ENCODE assay signal across 8 mouse cellular contexts in genomic region chr15:97970299-97970698, GRCm38 (mm10). TPM values are rescaled to one million over a fixed set of nuclear protein-coding genes. Genes with fewer than 3 reads are reported as not detected.
DNase-seq lines count a peak whose midpoint lies in the region; ATAC-seq and TF ChIP-seq lines count a peak whose summit lies in the region.
"Had no signal": no experiment of that assay in that cellular context is flagged by ENCODE, and none has a peak within 500 bp of the region (broad histone marks: within the 10 kb centered on the region; RNA-seq: fewer than 3 reads in every experiment).

No protein-coding gene starts in this region.

- no peaks in the 10 kb centered on the region for H3K27me3 ChIP-seq in kidney, adult 2 months (replicated peaks; ENCODE audit: control insufficient read depth, insufficient read depth, low read length)
- H3K27me3 ChIP-seq in kidney, embryonic 14.5 days (ENCODE audit: control insufficient read depth, insufficient read depth, low read length), result no peaks in the 10 kb centered on the region
- H3K27me3 ChIP-seq in E14TG2a.4 (ENCODE audit: insufficient read depth, low read length), result no peaks in the 10 kb centered on the region
- H3K27me3 ChIP-seq: embryonic facial prominence, embryonic 12.5 days had no signal

- 51% methylated on average over 6 of the region's 6 CpGs for WGBS in kidney, adult 2 months
- 46% methylated on average over 6 of the region's 6 CpGs for WGBS in kidney, embryonic 14.5 days

- peak; percentile 33 for DNase-seq in kidney, adult 2 months
- DNase-seq in ZHBTc4 (ENCODE audit: low read depth, low spot score), result peak; percentile 61
- peak; percentile 55 to 56 for DNase-seq in kidney, postnatal 25 days
- DNase-seq in urinary bladder, postnatal 25 days (ENCODE audit: low spot score), result no peak

- H3K9me3 ChIP-seq in kidney, embryonic 14.5 days (ENCODE audit: control insufficient read depth, low read length), result no peaks in the 10 kb centered on the region
- no peaks in the 10 kb centered on the region for H3K9me3 ChIP-seq in E14TG2a.4 (ENCODE audit: low read length)
- H3K9me3 ChIP-seq: embryonic facial prominence, embryonic 12.5 days had no signal

- no peak overlapping the region for H3K4me3 ChIP-seq in kidney, adult 2 months (ENCODE audit: insufficient read depth, low read depth, low read length)
- H3K4me3 ChIP-seq in kidney, embryonic 14.5 days (ENCODE audit: low read length), result no peak overlapping the region
- H3K4me3 ChIP-seq in E14TG2a.4 (replicated peaks; ENCODE audit: low read length), result no peak overlapping the region
- H3K4me3 ChIP-seq: embryonic facial prominence, embryonic 12.5 days had no signal

- H3K36me3 ChIP-seq in kidney, adult 2 months (ENCODE audit: control insufficient read depth, insufficient read depth, low read length), result no peaks in the 10 kb centered on the region
- H3K36me3 ChIP-seq in kidney, embryonic 14.5 days (ENCODE audit: control insufficient read depth, insufficient read depth, low read length), result no peaks in the 10 kb centered on the region
- H3K36me3 ChIP-seq in E14TG2a.4 (ENCODE audit: insufficient read depth, low read length), result peaks cover 5% of the 10 kb centered on the region; the same call in 1 of the 2 replicates

- H3K9ac ChIP-seq in kidney, embryonic 14.5 days (ENCODE audit: low read depth, low read length), result no peak overlapping the region
- H3K9ac ChIP-seq: embryonic facial prominence, embryonic 12.5 days had no signal

- no peak for TF ChIP-seq POLR2A in kidney, adult 2 months (IDR thresholded peaks at IDR 0.05; ENCODE audit: low read depth, low read length)

- no peak overlapping the region for H3K4me2 ChIP-seq in kidney, embryonic 14.5 days (replicated peaks; ENCODE audit: low read depth, low read length)
- H3K4me2 ChIP-seq: embryonic facial prominence, embryonic 12.5 days had no signal

- no peaks in the 10 kb centered on the region; the same call in 1 of the 2 replicates for H3K4me1 ChIP-seq in kidney, adult 2 months (ENCODE audit: control insufficient read depth, insufficient read depth, low read length)
- H3K4me1 ChIP-seq in kidney, embryonic 14.5 days (ENCODE audit: control insufficient read depth, insufficient read depth, low read length), result no peaks in the 10 kb centered on the region
- peaks cover 57% of the 10 kb centered on the region for H3K4me1 ChIP-seq in E14TG2a.4 (replicated peaks; ENCODE audit: low read depth, low read length)

- TF ChIP-seq CTCF in kidney, adult 2 months (conservative IDR thresholded peaks at IDR 0.05; ENCODE audit: insufficient read depth, insufficient read length, low read depth, low read length), result peak; percentile 70
- peak; percentile 75 for TF ChIP-seq CTCF in E14TG2a.4 (conservative IDR thresholded peaks at IDR 0.05; ENCODE audit: low read length)

- ATAC-seq in kidney, embryonic 14.5 days (ENCODE audit: low FRiP score, low TSS enrichment), result no peak
- no peak for ATAC-seq in inflammation-experienced regulatory T-cells, adult 6 months

- H3K27ac ChIP-seq in kidney, adult 2 months (ENCODE audit: insufficient read depth, low read depth, low read length), result no peak overlapping the region
- no peak overlapping the region for H3K27ac ChIP-seq in kidney, embryonic 14.5 days (ENCODE audit: low read depth, low read length)
- H3K27ac ChIP-seq: embryonic facial prominence, embryonic 12.5 days had no signal

RNA-seq across cellular contexts. Expression of gene Tmem106c, which starts 6.3 kb away (rescaled TPM):
- 69.4 and 74.9 TPM in 2 replicates for polyA plus RNA-seq in kidney, adult 2 months (2012; rRNA removed)
- polyA plus RNA-seq in kidney, embryonic 14.5 days (2014; fragmentation: Nextera tagmentation; extraction: Ambion mirVana), result 40.9 and 44.9 TPM in 2 replicates
- polyA plus RNA-seq in inflammation-experienced regulatory T-cells, adult 6 months (2017; shearing (Covaris generic)), result 10 to 100 TPM; 18.8 to 32.3 (median 28.5) TPM

RNA-seq across cellular contexts. Expression of gene Col2a1, which starts 34.2 kb away (rescaled TPM):
- polyA plus RNA-seq in kidney, adult 2 months (2012; rRNA removed), result 0.01 TPM in 1 of 2 replicates, not detected in the other
- 13.8 and 23.9 TPM in 2 replicates for polyA plus RNA-seq in kidney, embryonic 14.5 days (2014; fragmentation: Nextera tagmentation; extraction: Ambion mirVana)
- polyA plus RNA-seq in inflammation-experienced regulatory T-cells, adult 6 months (2017; shearing (Covaris generic)), result not detected

RNA-seq across cellular contexts. Expression of gene Vdr, which starts 59.9 kb away (rescaled TPM):
- polyA plus RNA-seq in kidney, adult 2 months (2012; rRNA removed), result 96.6 and 114 TPM in 2 replicates
- polyA plus RNA-seq in kidney, embryonic 14.5 days (2014; fragmentation: Nextera tagmentation; extraction: Ambion mirVana), result 1.4 and 2.8 TPM in 2 replicates
- polyA plus RNA-seq in inflammation-experienced regulatory T-cells, adult 6 months (2017; shearing (Covaris generic)), result 1 to 10 TPM in 2 of 3 experiments, under 1 TPM in 1; 0.16 to 2.8 (median 2.1) TPM

Comparison
In these comparisons a context has a peak if more than half of its experiments do, and no peak if none do; other contexts are left out.
1. RNA of gene Col2a1, which starts 34.2 kb away (polyA plus RNA-seq): 13.8 to 23.9 TPM in kidney, embryonic 14.5 days; 0.01 TPM in kidney, adult 2 months and not detected in inflammation-experienced regulatory T-cells, adult 6 months; every median in the first group is over 10 times any median in the second.
2. RNA of gene Vdr, which starts 59.9 kb away (polyA plus RNA-seq): 96.6 to 114 TPM in kidney, adult 2 months; 1.4 to 2.8 TPM in kidney, embryonic 14.5 days and 0.16 to 2.8 TPM in inflammation-experienced regulatory T-cells, adult 6 months; every median in the first group is over 10 times any median in the second.